Mouse (Mus musculus): ENCODE measurements around the gene Cmah. TPM values are rescaled to one million over a fixed set of nuclear protein-coding genes. Genes with fewer than 3 reads are reported as not detected.

The Cmah gene
- polyA plus RNA-seq, 1 experiment from 2014 or later: 0.39 TPM

DNA sequence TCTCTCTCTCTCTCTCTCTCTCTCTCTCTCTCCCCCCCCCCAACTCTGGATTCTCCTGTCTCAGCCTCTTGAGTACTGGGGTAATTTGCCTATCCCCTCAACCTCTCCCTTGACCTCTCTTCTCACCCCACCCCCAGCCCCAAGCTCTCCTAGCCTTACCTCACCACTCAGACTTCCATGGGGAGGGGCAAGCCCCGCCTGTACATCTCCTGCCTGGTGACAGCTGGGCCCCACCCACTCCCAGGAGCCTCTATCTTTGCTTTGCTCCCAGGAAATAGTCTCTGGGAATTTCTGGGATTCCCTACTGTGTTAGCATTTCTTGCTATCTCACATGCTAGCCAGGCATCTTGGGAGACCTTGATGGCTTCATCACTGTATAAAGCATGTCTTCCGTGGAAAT is 199.7 kb downstream of the Cmah start:
- Histone ChIP-seq H3K4me2 (ENCODE audit: low read depth, low read length) (no peak overlapping the region), H3K9me3 (ENCODE audit: control insufficient read depth, low read length) (no peaks in the 10 kb centered on the region), H3K27me3 (ENCODE audit: control insufficient read depth, insufficient read depth, low read depth, low read length) (no peaks in the 10 kb centered on the region), H3K4me1 (replicated peaks; ENCODE audit: control insufficient read depth, insufficient read depth, low read length) (peaks cover 2% of the 10 kb centered on the region), H3K9ac (ENCODE audit: low read length) (no peak overlapping the region), H3K27ac (ENCODE audit: low read length) (no peak overlapping the region), H3K4me3 (ENCODE audit: low read length) (no peak overlapping the region), H3K36me3 (ENCODE audit: control insufficient read depth, insufficient read depth, low read length) (no peaks in the 10 kb centered on the region)
- no peak for ATAC-seq (ENCODE audit: low read depth)
- WGBS: 72% methylated on average over 2 of the region's 2 CpGs

Other genes starting within 250 kb of the Cmah start
- gene Carmil1, start 46.6 kb upstream of the Cmah start, polyA plus RNA-seq (2015; fragmentation: Nextera tagmentation; extraction: Ambion mirVana): 51.2 and 51.7 TPM in 2 replicates